Mouse (Mus musculus): ENCODE results near the gene Tnnc1.

GRCm38 (mm10) chr14:31165458-31165857, 42.7 kb upstream of the Tnnc1 start:
- TF ChIP-seq POLR2A (IDR thresholded peaks at IDR 0.05; ENCODE audit: insufficient read depth, low read depth, low read length) (no peak), CTCF (IDR thresholded peaks at IDR 0.05; ENCODE audit: insufficient read depth, low read depth, low read length) (no peak)

Measured in olfactory bulb, adult 2 months (tissue).